Mouse (Mus musculus) T-cell, adult 2 months (primary cell): Measurements from ENCODE around the gene Manba.
"Not testable (repeated sequence)": the region's sequence is repeated elsewhere in the genome, so short reads cannot be mapped to it uniquely, and the experiment has no call there.

Source experiments
- DNase-seq: peaks from one replicate; pipeline ENCODE4 v3.0.0; 2022; ENCODE audit warnings: low spot score

Manba gene

DNA sequence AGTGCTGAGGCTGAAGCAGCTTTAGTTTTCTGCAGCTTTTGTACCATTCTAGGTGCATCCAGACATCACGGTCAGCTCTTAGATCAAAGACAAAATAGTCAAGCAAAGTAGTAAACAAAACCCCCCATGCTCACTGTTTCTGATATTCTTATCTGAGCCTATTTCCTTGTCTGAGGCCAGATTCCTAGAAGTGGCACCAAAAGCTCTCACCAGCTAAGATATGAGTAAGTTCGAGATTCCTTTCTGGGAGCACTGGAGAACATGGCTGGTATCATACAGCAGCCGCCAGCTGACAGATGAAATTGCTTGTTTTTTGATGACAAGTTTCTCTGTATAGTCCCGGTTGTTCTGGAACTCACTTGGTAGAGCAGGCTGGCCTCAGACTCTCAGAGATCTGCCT lies 2.4 kb downstream of the Manba start:
- DNase-seq, result no peak

DNA sequence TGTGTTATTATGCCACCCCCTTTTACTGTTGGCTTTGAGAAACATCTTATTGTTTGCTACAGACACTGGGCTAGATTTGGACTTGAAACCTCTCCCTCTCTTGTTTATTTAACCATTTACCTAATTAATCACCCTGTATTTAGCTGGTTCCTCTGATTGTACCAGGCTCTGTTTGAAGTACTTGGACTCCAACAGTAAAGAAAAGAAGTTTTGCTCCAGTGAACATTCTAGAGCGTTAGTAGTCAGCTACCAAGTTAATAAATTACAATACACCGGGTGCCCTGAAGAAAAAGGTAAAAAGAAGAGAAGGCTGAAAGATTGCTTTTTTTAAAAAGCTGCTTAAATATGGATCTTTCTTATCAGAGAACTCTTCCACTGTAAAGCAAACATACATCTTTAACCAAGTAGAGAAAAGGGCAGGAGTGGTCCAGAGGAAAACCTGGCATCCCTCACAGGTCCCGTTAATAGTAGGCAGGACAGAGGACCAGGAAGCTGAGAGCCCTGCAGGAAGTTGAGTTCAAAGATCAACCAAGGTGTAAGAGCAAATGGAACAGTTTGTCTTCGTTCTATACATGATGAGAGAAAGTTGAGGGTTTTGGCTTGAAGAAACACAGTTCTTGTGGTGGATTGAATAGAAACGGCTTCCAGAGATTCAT lies 4.6 kb downstream of the Manba start:
- DNase-seq, result no peak

- no peak for DNase-seq
Observed at GRCm38 (mm10) chr3:135491102-135491501, 5.7 kb downstream of the Manba start.

- DNase-seq, result not testable (repeated sequence)
Observed at GRCm38 (mm10) chr3:135493320-135493719, 7.9 kb downstream of the Manba start.

DNA sequence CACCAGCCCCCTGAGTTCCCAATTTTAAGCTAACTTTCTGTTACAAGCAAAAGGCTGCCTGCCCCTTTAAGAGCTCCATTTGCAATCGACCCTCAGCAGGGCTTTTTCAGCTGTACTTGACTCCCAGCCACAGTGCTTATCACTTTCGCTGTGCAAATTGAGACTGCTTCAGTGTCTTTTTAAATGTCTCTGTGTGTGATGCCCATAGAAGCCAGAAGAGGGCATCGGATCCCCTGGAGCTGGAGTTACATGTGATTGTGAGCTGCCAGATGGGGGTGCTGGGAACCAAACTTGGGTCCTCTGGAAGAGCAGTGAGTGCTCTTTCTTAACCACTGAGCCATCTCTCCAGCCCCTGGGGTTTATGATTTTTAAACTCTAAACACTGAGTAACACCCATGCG lies 12.5 kb downstream of the Manba start:
- not testable (repeated sequence) for DNase-seq

DNA sequence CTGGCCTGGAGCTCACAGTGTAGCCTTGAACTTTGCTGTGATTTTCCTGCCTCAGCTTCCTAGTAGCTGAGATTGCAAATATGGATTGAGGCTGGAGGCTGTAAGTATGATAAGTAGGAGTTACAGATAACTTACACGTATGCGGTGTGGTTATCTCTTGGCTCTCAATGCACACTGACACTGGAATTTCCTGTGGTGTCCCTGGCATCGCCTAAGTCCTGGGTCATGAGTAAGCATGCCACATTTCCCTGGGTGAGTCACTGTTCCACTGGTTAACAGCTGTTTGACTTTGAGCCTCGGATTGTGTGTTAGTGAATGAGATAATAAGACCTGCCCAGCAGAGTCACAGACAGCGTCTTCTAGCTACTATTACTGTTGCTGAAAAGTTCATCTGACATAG lies 13.5 kb downstream of the Manba start:
- no peak for DNase-seq

GRCm38 (mm10) chr3:135503160-135503559 lies 17.7 kb downstream of the Manba start:
- DNase-seq, result no peak

DNA sequence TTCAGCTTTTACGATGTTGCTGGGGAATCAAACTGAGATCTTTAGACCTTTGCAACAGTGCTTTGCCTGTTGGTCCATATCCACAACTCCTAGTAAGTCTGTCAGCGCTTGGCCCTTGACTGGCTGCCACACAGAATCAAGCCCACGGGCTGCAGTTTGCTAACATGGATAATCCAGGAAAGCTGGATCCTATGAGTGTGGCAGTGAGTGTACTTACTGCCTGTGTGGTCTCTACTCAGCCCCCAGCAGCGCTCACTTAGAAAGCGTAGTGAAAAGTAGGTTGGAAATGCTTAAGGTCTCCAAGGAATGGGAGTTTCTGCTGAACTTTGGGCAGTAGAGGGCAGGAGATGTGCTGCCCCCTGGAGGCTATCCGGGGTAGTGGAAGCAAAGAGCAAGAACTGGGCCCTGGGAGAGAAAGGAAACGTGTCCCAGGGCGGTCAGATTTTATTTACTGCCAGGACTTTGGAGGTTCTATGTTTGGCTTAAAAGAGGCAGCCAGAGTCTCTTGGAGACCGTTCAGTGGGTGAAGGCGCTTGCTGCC lies 20.0 kb downstream of the Manba start:
- DNase-seq, result peak; percentile 61

GRCm38 (mm10) chr3:135505916-135506482 lies 20.6 kb downstream of the Manba start:
- DNase-seq, result no peak

DNA sequence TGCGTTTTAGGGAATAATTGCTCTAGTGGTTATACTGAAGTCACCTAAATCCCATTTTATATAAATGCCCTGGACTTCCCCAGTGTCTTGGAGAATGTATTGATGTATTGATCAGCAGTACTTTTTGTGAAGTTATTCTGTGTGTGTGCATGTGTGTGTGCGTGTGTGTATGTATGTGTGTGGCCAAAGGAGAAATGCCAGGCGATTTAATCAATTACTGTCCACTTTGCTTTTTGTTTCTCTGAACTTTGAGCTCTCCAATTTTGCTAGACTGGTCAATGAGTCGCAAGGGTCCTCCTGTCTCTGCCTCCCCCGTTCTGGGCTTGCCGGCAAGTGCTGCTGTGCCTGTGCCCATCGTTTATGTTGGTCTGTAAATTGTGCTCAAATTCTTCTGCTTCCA lies 22.1 kb downstream of the Manba start:
- DNase-seq, result no peak

DNA sequence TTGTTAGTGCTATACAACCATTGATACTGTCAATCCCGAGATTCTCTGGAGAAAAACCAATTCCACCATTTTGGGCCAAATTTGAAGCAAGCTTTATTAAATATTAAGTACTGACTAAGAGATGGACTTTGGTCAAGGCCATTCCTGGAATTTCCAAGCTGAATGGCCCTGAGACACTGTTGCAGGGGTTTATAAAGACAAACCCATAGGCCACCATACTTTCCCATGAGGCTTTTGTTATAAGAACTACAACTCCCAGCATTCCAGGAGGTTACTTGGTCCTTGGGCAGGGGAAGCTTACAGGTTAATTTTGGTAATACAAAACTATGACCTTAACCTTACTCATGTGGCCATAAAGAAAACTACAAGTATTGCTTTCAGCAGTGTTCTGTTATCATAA lies 22.8 kb downstream of the Manba start:
- no peak for DNase-seq

GRCm38 (mm10) chr3:135510372-135510771 lies 25.0 kb downstream of the Manba start:
- no peak for DNase-seq

GRCm38 (mm10) chr3:135511683-135512082 lies 26.3 kb downstream of the Manba start:
- DNase-seq, result peak; percentile 7

- DNase-seq, result peak; percentile 75
Observed at GRCm38 (mm10) chr3:135513270-135513669, 27.9 kb downstream of the Manba start.

DNA sequence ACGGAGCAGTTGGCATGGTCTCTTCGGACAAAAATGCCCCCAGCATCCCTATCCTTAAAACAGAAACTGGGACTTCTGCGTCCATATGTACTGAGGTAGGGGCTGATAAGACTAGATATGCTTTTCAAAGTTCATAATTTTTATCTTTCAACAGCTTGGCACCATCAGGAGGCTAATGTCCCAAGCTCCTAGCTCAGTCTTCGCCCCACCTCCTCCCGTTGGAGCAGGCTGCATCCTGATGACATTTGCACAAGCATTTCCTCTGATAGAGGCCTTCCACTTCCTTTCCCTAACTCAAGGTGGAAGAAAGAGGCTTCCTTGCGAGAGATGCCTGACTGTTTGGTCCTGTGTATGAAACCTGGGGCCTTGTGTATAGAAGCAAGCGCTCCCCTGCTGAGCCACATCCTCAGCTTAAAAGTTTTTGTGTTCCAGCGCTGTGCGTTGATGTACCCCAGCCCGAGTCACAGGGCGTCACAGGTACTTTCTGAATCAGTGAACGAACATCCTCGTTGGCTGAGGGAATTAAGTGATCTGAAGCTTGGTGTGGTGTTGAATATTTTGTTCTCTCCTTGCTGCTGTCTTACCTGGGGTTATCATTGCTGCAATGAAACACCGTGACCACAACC lies 28.5 kb downstream of the Manba start:
- peak; percentile 62 for DNase-seq

DNA sequence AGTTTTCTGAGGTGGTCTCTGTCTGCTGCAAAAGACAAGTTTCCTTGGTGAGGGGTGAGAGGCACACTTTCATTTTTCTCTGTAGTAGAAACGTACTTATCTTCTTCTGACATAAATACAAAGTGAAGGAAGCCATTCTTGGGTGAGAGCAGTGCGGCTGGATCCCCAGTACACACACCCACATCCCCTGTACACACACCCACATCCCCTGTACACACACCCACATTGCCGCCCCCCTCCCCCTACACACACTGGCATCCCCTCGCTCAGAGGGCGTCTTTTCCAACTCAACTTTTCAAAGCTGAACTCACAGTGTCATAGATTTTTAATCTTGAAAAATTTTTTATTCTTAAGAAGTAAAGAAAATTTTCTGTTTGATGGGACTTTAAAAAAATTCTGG lies 29.8 kb downstream of the Manba start:
- peak; percentile 29 for DNase-seq

DNA sequence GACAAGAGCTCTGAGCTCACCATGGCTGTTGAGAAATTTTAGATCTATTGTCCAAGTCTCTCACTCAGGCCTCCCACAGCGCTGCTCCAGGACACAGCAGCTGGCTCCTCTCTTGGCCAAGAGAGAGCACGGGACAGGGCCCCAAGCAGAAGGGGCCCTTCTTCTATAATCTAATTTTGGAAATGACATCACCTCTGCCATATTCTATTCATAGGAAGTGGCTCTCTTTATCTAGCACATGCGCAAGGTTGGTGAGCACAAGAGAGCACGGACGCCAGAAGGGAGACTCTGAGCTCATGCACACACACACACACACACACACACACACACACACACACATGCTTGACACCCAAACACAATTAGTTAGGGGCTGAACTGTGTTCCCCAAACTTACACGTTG lies 31.5 kb downstream of the Manba start:
- DNase-seq, result peak; percentile 30

GRCm38 (mm10) chr3:135518882-135519281 lies 33.5 kb downstream of the Manba start:
- DNase-seq, result no peak

DNA sequence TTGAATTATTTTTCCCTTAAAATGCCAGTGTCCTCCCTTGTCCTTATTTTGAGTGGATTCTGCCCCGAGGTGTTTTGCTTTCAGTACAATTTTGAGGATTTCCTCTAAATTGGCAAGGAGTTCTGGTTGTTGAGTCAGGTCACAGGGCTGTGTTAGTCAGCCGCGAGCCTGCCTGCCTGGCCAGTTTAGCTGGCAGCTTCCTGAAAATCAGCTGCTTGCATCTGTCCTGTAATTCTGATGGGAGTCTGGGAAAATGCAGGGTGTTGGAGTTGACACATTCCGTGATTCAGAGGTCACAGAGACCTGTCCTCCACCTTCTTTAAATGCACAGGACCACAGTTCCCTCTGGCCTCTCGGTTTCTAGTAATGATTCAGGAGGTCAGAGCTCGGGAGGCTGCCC lies 34.2 kb downstream of the Manba start:
- DNase-seq, result no peak

DNA sequence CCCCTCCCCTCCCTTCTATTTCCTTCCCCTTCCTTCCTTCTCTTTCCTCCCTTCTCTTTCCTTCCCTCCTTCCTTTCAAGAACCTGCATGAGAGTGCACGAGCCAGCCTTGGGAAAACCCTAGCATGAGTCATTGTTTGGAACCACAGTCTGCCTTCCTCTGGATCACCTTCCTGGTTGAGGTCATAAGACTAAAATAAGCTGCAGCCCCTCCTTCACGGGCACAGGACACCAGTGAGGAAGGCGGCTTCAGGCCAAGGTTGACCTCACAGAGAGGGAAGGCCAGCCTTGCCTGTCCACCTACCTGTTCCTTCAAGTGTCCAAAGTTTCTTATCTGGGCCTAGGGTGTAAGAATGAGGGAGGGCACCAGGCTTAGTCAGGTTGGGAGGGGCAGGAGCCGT lies 36.6 kb downstream of the Manba start:
- no peak for DNase-seq

- DNase-seq, result no peak
Observed at GRCm38 (mm10) chr3:135522618-135523355, 37.4 kb downstream of the Manba start.

DNA sequence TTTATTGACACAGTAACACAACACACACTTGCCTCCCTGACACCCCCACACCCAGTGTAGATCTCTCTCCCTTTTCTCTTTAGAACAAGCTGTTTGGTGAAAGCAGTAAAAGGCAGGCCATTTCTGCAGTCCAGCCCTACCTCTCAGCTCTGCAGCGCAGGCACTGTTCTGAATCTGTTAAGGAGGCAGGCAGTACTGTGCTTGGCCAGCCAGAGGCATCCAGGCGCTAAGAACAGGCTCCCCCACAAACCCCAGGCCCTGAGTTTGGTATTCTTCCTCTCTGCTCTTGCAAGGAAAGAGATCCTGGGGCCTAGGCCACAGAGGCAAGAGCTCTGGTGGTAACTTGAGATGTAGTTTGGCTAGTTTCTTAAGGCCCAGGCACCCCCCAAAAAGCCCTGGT lies 39.5 kb downstream of the Manba start:
- DNase-seq, result not testable (repeated sequence)

DNA sequence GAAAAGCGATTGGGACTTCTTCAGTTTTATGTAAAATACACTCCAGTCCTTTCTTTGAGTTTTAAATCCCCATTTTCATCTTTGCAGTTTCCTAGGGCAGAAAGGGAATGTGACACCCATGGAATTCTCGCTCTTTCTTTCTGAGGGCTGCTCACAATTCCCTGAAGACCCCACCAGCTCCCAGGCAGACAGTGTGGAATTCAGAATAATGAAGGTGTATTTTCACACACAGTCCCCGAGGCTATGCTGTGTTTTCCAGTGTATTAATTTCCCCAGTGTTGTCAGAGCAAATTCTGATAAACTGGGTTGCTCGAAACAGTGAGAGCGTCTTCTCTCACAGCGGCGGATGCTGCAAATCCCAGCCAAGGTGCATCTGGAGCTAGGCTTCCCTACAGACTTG lies 44.3 kb downstream of the Manba start:
- DNase-seq, result no peak
